Mouse (Mus musculus) neural tube, embryonic 11.5 days (tissue): Measurements from ENCODE around the gene Opcml. TPM values are rescaled to one million over a fixed set of nuclear protein-coding genes. Genes with fewer than 3 reads are reported as not detected.

Source experiments
- ATAC-seq: fragments of 200-750 bp; cut with Nextera tagmentation; 2 replicates; pipeline ENCODE4 v1.8.0; 2017; ENCODE audit warnings: moderate number of reproducible peaks, mild to moderate bottlenecking, moderate TSS enrichment, moderate library complexity; ENCODE audit not compliant: insufficient read depth, low FRiP score, low TSS enrichment
- DNase-seq: peaks from one replicate; pipeline ENCODE4 v3.0.0-alpha.2; 2015; ENCODE audit warnings: low spot score
- H3K27ac ChIP-seq: fragments of 300-500 bp; sonication (generic); 2 replicates; pipeline ENCODE4 v1.5.1; 2014; ENCODE audit warnings: low read depth, mild to moderate bottlenecking, low read length
- H3K27me3 ChIP-seq: fragments of 300-500 bp; sonication (generic); 2 replicates; pipeline ENCODE4 v1.6.1; 2014; ENCODE audit warnings: mild to moderate bottlenecking, low read length, mixed read lengths; ENCODE audit not compliant: control insufficient read depth, insufficient read depth
- H3K36me3 ChIP-seq: fragments of 300-500 bp; sonication (generic); 2 replicates; pipeline ENCODE4 v1.6.1; 2014; ENCODE audit warnings: mild to moderate bottlenecking, low read length, moderate library complexity, mixed read lengths; ENCODE audit not compliant: control insufficient read depth, insufficient read depth
- H3K4me1 ChIP-seq: fragments of 300-500 bp; sonication (generic); 2 replicates; pipeline ENCODE4 v1.6.1; 2014; ENCODE audit warnings: low read length, mixed read lengths; ENCODE audit not compliant: control insufficient read depth, insufficient read depth
- H3K4me2 ChIP-seq: fragments of 300-500 bp; sonication (generic); 2 replicates; pipeline ENCODE4 v1.6.1; 2014; ENCODE audit warnings: low read depth, mild to moderate bottlenecking, moderate library complexity
- H3K4me3 ChIP-seq: fragments of 300-500 bp; sonication (generic); 2 replicates; pipeline ENCODE4 v1.5.1; 2014; ENCODE audit warnings: low read depth, low read length
- H3K9ac ChIP-seq: fragments of 300-500 bp; sonication (generic); 2 replicates; pipeline ENCODE4 v1.6.1; 2014; ENCODE audit warnings: mild to moderate bottlenecking, low read length
- H3K9me3 ChIP-seq: fragments of 300-500 bp; sonication (generic); 2 replicates; pipeline ENCODE4 v1.6.1; 2016; ENCODE audit warnings: low read length; ENCODE audit not compliant: control insufficient read depth
- WGBS: fragments of 180-500 bp; shearing (Covaris S2); extraction: QIAGEN DNeasy Blood & Tissue Kit; methylation state at CpG from one replicate; pipeline ENCODE4 v1.1.7; 2014; 5-methylcytosine and 5-hydroxymethylcytosine counted together
- polyA plus RNA-seq: library from polyadenylated mRNA; unstranded; fragments of >200 nt; fragmentation: Nextera tagmentation; extraction: Ambion mirVana; gene quantifications from 2 replicates; pipeline ENCODE4 v1.2.1, GENCODE M21; 2014

Opcml gene
- polyA plus RNA-seq, 1 experiment from 2014 or later, result 3.6 TPM

DNA sequence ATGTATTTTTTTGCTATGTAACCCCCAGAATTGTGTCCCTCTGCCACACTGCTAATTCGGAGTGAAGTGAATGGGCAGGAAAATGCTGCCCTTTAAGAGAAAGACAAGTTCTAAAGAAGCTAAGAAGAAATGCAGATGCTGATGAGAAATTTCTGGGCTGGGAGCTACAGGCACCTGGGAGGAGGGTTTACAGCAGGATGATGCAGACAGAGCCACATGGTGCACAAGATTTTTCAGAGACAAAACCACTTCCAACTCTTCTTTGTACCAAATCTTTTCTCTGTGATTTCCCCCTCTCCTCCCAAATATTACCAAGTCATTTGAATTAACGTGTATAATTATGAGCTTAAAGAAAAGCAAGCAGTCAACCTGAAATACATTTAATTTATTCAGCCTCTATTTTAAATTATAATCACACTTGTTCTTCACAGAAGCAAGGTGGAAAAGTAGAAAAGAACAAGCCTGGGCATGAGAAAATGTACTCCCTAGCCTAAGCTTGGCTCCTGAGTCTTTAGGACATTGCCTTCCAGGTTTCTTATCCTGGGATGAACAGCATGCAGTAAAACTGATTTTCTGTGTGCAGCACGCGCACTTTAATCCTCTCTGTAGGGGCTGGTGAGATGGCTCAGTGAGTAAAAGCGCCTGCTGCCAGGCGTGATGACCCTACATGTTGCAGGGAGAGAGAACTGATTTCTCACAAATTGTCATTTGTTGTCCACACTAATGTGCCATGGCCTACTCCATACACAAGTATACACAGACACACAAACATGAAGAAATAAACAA, 890.9 kb downstream of the Opcml start:
- ATAC-seq (no peak), DNase-seq (no peak)
- H3K4me2 ChIP-seq, result no peak overlapping the region
- no peak overlapping the region for H3K9ac ChIP-seq
- H3K4me3 ChIP-seq, result no peak overlapping the region
- whole genome bisulfite sequencing, result 75% methylated on average over 6 of the region's 6 CpGs
- no peaks in the 10 kb centered on the region; the same call in 1 of the 2 replicates for H3K4me1 ChIP-seq
- H3K9me3 ChIP-seq, result no peaks in the 10 kb centered on the region
- H3K36me3 ChIP-seq, result no peaks in the 10 kb centered on the region
- H3K27me3 ChIP-seq, result no peaks in the 10 kb centered on the region
- H3K27ac ChIP-seq, result no peak overlapping the region

DNA sequence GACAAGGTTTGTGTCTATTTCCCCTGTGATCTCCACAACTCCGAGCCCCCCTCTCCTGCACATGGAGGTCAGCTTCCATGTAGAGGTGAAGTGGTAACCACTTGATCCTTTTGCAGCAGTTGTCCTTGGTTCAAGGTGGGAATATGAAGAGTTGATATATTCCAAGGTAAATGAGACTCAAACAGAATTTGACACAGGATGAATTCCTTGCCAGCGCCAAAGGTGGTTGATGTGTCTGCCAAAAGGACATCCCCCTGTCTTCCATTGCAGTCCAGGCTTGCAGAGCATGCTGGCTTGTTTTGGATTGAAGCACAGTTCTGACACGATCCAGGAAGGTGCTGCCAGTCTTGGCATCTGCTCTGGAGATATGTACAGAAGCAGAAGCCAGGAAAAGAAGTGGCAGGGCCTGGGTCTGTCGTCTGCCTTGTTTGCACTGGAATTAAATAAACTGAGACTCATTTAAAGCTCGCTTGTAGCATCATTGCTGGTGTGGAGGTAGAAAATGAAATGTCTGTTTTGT, 893.4 kb downstream of the Opcml start:
- no peak overlapping the region for H3K27ac ChIP-seq
- H3K4me1 ChIP-seq, result no peaks in the 10 kb centered on the region; the same call in 1 of the 2 replicates
- WGBS, result 83% methylated on average over 5 of the region's 5 CpGs
- no peaks in the 10 kb centered on the region for H3K9me3 ChIP-seq
- no peaks in the 10 kb centered on the region for H3K27me3 ChIP-seq
- no peak overlapping the region for H3K9ac ChIP-seq
- H3K36me3 ChIP-seq, result no peaks in the 10 kb centered on the region
- H3K4me3 ChIP-seq, result no peak overlapping the region
- H3K4me2 ChIP-seq, result no peak overlapping the region
- ATAC-seq (no peak), DNase-seq (no peak)

DNA sequence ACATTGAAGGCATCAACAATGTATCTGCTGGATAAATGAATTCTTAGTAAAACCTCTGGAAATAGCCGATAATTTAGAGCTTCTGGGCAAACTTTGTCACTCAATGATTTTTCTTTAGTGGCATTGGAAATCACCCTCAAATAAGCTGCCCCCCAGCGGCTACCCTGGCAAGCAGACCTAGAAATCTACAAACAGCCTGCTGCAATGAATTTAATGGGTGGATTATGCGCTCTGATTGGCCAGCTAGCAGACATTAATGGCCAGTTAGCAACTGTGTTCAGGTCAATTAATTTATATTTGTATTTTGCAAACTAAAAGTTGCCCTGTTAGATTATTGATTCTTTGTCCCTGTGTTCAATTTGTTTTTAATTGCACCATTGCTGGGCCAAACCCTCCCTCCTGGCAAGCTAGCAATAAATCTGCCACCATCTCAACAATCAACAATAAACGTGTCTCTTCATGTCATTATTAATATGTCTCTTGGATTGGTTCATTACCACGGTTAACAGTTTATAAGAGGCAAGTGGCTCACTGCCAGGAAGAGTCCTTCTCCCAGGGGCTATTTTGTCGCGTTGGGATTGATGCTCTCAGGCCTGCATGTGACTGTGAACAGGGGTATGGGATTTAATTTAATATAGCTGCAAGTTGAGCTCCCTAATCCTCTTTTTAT, 896.5 kb downstream of the Opcml start:
- DNase-seq (no peak), ATAC-seq (no peak)
- 69% methylated on average over 7 of the region's 7 CpGs for WGBS
- H3K27ac ChIP-seq, result no peak overlapping the region
- H3K9ac ChIP-seq, result no peak overlapping the region
- H3K4me3 ChIP-seq, result no peak overlapping the region
- H3K27me3 ChIP-seq, result no peaks in the 10 kb centered on the region
- no peaks in the 10 kb centered on the region for H3K4me1 ChIP-seq
- H3K4me2 ChIP-seq, result no peak overlapping the region
- no peaks in the 10 kb centered on the region for H3K36me3 ChIP-seq
- H3K9me3 ChIP-seq, result no peaks in the 10 kb centered on the region

DNA sequence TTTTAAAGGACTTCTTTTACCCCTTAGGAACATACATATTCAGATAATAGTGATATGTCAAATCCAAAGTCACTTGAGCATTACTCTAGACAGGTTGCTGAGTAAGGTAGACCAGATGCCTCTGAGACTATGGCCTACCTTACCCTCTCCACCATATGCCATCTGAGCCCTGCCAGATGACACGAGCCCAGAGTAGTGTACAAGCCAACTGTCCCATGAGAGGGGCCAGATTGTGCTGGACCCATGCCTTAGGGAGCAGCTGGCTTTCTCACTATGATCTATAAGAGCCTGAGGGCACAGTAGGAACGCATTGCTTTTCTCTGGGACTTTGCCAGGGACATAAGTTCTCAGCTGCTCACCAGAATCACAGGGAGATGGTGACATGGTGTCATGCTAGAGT, 899.6 kb downstream of the Opcml start:
- DNase-seq (no peak), ATAC-seq (no peak)
- Histone ChIP-seq H3K4me1 (no peaks in the 10 kb centered on the region), H3K4me2 (no peak overlapping the region), H3K27me3 (no peaks in the 10 kb centered on the region), H3K9me3 (no peaks in the 10 kb centered on the region), H3K27ac (no peak overlapping the region), H3K4me3 (no peak overlapping the region), H3K9ac (no peak overlapping the region), H3K36me3 (no peaks in the 10 kb centered on the region)
- WGBS, result 66% methylated on average over 2 of the region's 2 CpGs

DNA sequence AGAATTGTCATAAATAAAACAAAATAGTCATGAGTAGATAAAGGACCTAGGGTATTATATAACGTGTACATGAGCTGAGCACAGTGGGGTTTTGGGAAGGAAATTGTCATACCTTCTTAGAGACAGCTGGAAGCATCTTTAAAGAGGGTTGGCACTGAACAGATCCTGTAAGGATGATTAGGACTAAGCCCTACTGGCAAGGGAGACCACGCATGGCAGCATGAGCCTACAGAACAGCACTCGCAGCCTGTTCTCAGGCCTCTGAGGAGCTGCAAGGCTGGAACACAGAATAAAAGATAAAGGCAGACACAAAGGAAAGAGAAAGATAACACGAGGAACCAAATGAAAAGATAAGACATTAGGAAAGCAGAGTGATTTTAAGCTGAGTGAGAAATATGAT, 915.2 kb downstream of the Opcml start:
- H3K4me2 ChIP-seq, result no peak overlapping the region
- DNase-seq, result no peak
- no peaks in the 10 kb centered on the region for H3K9me3 ChIP-seq
- no peak overlapping the region for H3K27ac ChIP-seq
- H3K27me3 ChIP-seq, result no peaks in the 10 kb centered on the region
- ATAC-seq, result no peak
- H3K36me3 ChIP-seq, result no peaks in the 10 kb centered on the region
- no peaks in the 10 kb centered on the region for H3K4me1 ChIP-seq
- H3K9ac ChIP-seq, result no peak overlapping the region
- 85% methylated on average over 4 of the region's 4 CpGs for WGBS
- no peak overlapping the region for H3K4me3 ChIP-seq

DNA sequence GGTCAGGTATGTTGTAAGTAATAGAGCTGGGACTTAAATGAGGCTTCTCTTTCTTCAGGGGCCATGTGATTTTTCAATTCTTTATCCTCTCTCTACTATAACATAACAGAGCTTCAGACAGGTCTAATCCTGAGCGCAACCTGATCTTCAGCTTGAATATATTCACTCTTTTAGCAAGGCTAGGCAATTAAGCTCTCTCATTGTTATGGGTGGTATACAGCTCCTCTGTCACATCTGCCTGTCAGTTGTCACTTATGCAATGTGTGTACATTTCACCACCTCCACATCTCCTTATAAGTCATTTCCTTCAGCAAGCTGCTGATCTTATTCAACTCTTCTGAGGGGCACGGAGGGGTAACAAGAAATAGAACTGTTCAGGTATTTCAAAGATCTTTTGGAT, 924.0 kb downstream of the Opcml start:
- Histone ChIP-seq H3K27me3 (no peaks in the 10 kb centered on the region), H3K9me3 (no peaks in the 10 kb centered on the region), H3K4me1 (no peaks in the 10 kb centered on the region), H3K36me3 (no peaks in the 10 kb centered on the region), H3K4me3 (no peak overlapping the region), H3K9ac (no peak overlapping the region), H3K4me2 (no peak overlapping the region), H3K27ac (no peak overlapping the region)
- ATAC-seq (no peak), DNase-seq (no peak)
- 89% methylated on average over 2 of the region's 2 CpGs for WGBS

DNA sequence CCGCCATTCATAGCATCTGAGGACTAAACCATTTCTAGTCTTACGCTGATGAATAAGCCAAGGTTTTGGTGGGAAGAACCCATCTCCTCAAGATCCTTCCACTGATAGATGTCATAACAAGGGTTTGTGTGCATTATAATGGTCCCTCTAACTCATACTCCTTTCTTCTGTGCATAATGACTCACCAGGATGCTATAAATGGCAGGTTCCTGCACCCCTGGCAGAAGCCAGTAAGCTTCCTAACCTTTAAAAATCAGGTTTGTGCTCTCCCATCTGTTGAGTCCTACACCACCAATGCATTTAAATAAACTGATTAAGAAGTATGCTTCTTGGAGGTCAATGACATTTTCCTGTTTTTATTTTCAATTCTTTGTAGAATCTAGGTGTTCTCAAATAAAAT, 929.6 kb downstream of the Opcml start:
- no peaks in the 10 kb centered on the region for H3K9me3 ChIP-seq
- H3K4me1 ChIP-seq, result no peaks in the 10 kb centered on the region
- ATAC-seq, result no peak
- H3K36me3 ChIP-seq, result no peaks in the 10 kb centered on the region
- H3K4me3 ChIP-seq, result no peak overlapping the region
- no peak overlapping the region for H3K27ac ChIP-seq
- no peak for DNase-seq
- H3K27me3 ChIP-seq, result no peaks in the 10 kb centered on the region
- H3K4me2 ChIP-seq, result no peak overlapping the region
- 94% methylated on average over 2 of the region's 2 CpGs for WGBS
- no peak overlapping the region for H3K9ac ChIP-seq

DNA sequence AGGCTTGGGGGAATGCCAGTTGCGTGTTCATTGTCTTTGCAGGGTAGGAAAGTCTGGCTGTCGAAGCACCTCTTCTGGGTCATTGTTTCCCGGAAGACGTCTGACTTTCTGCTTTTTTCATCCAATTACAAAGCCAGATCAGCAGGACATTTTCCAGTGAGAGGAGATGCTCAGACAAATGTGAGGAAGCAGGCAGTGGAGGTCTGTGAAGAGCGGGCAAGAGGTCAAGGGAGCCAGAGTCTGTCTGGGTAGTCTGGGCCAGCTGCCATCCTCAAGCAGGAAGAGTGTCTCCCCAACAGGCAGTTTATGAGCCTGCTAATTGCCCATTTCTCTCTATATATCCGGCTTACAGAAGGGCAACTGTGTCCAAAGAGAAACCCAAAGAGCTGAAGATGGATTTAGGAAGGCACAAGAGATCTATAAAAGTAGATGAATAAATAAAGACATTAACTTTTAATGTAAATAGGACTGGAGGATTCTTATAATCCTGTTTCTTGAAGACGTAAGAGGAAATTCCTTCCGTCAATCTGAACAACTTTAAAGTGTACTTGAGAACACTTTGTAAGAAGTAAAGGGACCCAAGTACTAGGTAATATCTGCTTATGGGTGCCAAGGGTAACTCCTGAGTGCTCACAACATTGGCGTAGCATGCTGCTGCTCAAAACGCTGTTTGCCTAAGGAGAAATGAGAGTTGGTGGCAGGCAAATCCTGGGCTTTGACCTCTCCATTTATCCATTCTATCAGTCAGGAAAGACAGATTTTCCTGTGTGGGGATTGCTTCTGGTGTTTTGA, 941.4 kb downstream of the Opcml start:
- DNase-seq, result no peak
- no peak overlapping the region for H3K9ac ChIP-seq
- WGBS, result 75% methylated on average over 10 of the region's 10 CpGs

More for the DNA sequence above, 941.4 kb downstream of the Opcml start:
- no peak overlapping the region for H3K27ac ChIP-seq
- ATAC-seq, result no peak
- no peak overlapping the region for H3K4me3 ChIP-seq
- no peaks in the 10 kb centered on the region for H3K36me3 ChIP-seq
- no peaks in the 10 kb centered on the region for H3K4me1 ChIP-seq
- no peaks in the 10 kb centered on the region for H3K9me3 ChIP-seq
- H3K4me2 ChIP-seq, result no peak overlapping the region
- H3K27me3 ChIP-seq, result no peaks in the 10 kb centered on the region
